Comparison of ENCODE assay signal across 15 mouse cellular contexts in genomic region chr2:85131226-85131625, GRCm38 (mm10). TPM values are rescaled to one million over a fixed set of nuclear protein-coding genes. Genes with fewer than 3 reads are reported as not detected.
DNase-seq lines count a peak whose midpoint lies in the region; ATAC-seq and TF ChIP-seq lines count a peak whose summit lies in the region.
"Had no signal": no experiment of that assay in that cellular context is flagged by ENCODE, and none has a peak within 500 bp of the region (broad histone marks: within the 10 kb centered on the region; RNA-seq: fewer than 3 reads in every experiment).

No protein-coding gene starts in this region.

- no peak overlapping the region for H3K9ac ChIP-seq in heart, embryonic 13.5 days
- no peak overlapping the region for H3K9ac ChIP-seq in lung, postnatal 0 days (replicated peaks; ENCODE audit: low read depth)
- no peak overlapping the region for H3K9ac ChIP-seq in liver, embryonic 15.5 days
- H3K9ac ChIP-seq: forebrain, embryonic 15.5 days had no signal

- 14% methylated on average over 2 of the region's 2 CpGs for WGBS in heart, embryonic 13.5 days
- WGBS in lung, postnatal 0 days, result 26% methylated on average over 2 of the region's 2 CpGs
- 32% methylated on average over 2 of the region's 2 CpGs for WGBS in lung, adult 2 months
- WGBS in liver, embryonic 15.5 days (ENCODE audit: insufficient replicate concordance), result 7% methylated on average over 2 of the region's 2 CpGs

- H3K4me2 ChIP-seq in heart, embryonic 13.5 days, result no peak overlapping the region
- H3K4me2 ChIP-seq in lung, postnatal 0 days (replicated peaks; ENCODE audit: low read depth, low read length), result no peak overlapping the region
- H3K4me2 ChIP-seq in liver, embryonic 15.5 days, result peak overlapping the region; percentile 33
- H3K4me2 ChIP-seq: forebrain, embryonic 15.5 days had no signal

- peaks cover 31% of the 10 kb centered on the region for H3K4me1 ChIP-seq in heart, embryonic 13.5 days
- H3K4me1 ChIP-seq in lung, postnatal 0 days (ENCODE audit: insufficient read depth, low read depth, low read length), result 0 out of 2 replicates have a peak, but pooled peaks cover 6% of the 10 kb centered on the region
- peaks cover 19% of the 10 kb centered on the region for H3K4me1 ChIP-seq in lung, adult 2 months (ENCODE audit: control insufficient read depth, insufficient read depth, low read length)
- H3K4me1 ChIP-seq in liver, embryonic 15.5 days (replicated peaks), result peaks cover 21% of the 10 kb centered on the region
- H3K4me1 ChIP-seq: forebrain, embryonic 15.5 days had no signal

- DNase-seq in heart, adult 9 months (ENCODE audit: low spot score in 2 of 2), result no peak
- no peak for DNase-seq in lung, postnatal 0 days (ENCODE audit: low spot score)
- DNase-seq in lung, adult 2 months, result no peak
- DNase-seq in left cerebral cortex, adult 18-20 months (ENCODE audit: low spot score in 2 of 2), result no peak
- DNase-seq: adrenal gland, postnatal 36 days; kidney, adult 18-20 months; layer of hippocampus, postnatal 36 days; right cerebral cortex, postnatal 14 days; thymus, adult 18-20 months had no signal

- H3K36me3 ChIP-seq in heart, embryonic 13.5 days, result no peaks in the 10 kb centered on the region
- no peaks in the 10 kb centered on the region for H3K36me3 ChIP-seq in lung, postnatal 0 days (ENCODE audit: insufficient read depth, low read length)
- no peaks in the 10 kb centered on the region for H3K36me3 ChIP-seq in liver, embryonic 15.5 days (replicated peaks)
- H3K36me3 ChIP-seq: forebrain, embryonic 15.5 days; limb, embryonic 10.5 days had no signal

- no peak for TF ChIP-seq EP300 in lung, postnatal 0 days (IDR thresholded peaks at IDR 0.05)

- peaks cover 6% of the 10 kb centered on the region for H3K27me3 ChIP-seq in heart, embryonic 13.5 days (replicated peaks)
- H3K27me3 ChIP-seq in lung, postnatal 0 days (replicated peaks; ENCODE audit: insufficient read depth, low read length), result no peaks in the 10 kb centered on the region
- 0 out of 2 replicates have a peak, but pooled peaks cover 4% of the 10 kb centered on the region for H3K27me3 ChIP-seq in liver, embryonic 15.5 days
- H3K27me3 ChIP-seq: forebrain, embryonic 15.5 days had no signal

- H3K4me3 ChIP-seq in heart, embryonic 13.5 days, result no peak overlapping the region
- no peak overlapping the region for H3K4me3 ChIP-seq in lung, postnatal 0 days (ENCODE audit: low read depth, low read length)
- no peak overlapping the region for H3K4me3 ChIP-seq in lung, adult 2 months (replicated peaks; ENCODE audit: extremely low read depth, low read depth, low read length)
- no peak overlapping the region for H3K4me3 ChIP-seq in liver, embryonic 15.5 days (replicated peaks)
- H3K4me3 ChIP-seq: forebrain, embryonic 15.5 days; limb, embryonic 10.5 days had no signal

- H3K27ac ChIP-seq in heart, embryonic 13.5 days (replicated peaks), result peak overlapping the region; percentile 37; the same call in 1 of the 2 replicates
- peak overlapping the region; percentile 20; the same call in 1 of the 2 replicates for H3K27ac ChIP-seq in lung, postnatal 0 days (ENCODE audit: low read length)
- H3K27ac ChIP-seq in liver, embryonic 15.5 days (replicated peaks), result no peak overlapping the region
- H3K27ac ChIP-seq: forebrain, embryonic 15.5 days; limb, embryonic 10.5 days; macrophage had no signal

- no peak for ATAC-seq in heart, embryonic 13.5 days (ENCODE audit: extremely low read depth, insufficient number of reproducible peaks, low FRiP score, low TSS enrichment)
- no peak for ATAC-seq in lung, postnatal 0 days
- ATAC-seq in erythroblast, adult 5-6 weeks (replicated peaks; ENCODE audit: low FRiP score, poor library complexity, severe bottlenecking), result 0 out of 2 replicates have a peak, but pooled peaks have one; percentile 40
- peak; percentile 76 for ATAC-seq in liver, embryonic 15.5 days (ENCODE audit: insufficient read depth)

- TF ChIP-seq POLR2A in lung, adult 2 months (IDR thresholded peaks at IDR 0.05; ENCODE audit: borderline replicate concordance, extremely low read depth, low read depth, low read length), result no peak

- H3K9me3 ChIP-seq in heart, embryonic 13.5 days, result no peaks in the 10 kb centered on the region
- no peaks in the 10 kb centered on the region for H3K9me3 ChIP-seq in lung, postnatal 0 days (ENCODE audit: low read length)
- H3K9me3 ChIP-seq in liver, embryonic 15.5 days (replicated peaks), result no peaks in the 10 kb centered on the region
- H3K9me3 ChIP-seq: forebrain, embryonic 15.5 days; limb, embryonic 10.5 days had no signal

- no peak for TF ChIP-seq CTCF in lung, postnatal 0 days (IDR thresholded peaks at IDR 0.05)
- TF ChIP-seq CTCF in lung, adult 2 months (IDR thresholded peaks at IDR 0.05; ENCODE audit: insufficient read depth, low read length), result no peak

RNA-seq across cellular contexts. Expression of gene Aplnr, which starts 4.8 kb away (rescaled TPM):
- polyA plus RNA-seq in heart, embryonic 13.5 days (2015; fragmentation: Nextera tagmentation; extraction: Ambion mirVana), result 22.3 and 27.8 TPM in 2 replicates
- polyA plus RNA-seq in lung, postnatal 0 days (2015; fragmentation: Nextera tagmentation; extraction: Ambion mirVana), result 84.1 and 90.6 TPM in 2 replicates
- polyA plus RNA-seq in lung, adult 2 months (2012; rRNA removed), result 62.0 and 66.0 TPM in 2 replicates
- total RNA-seq in erythroblast, adult 5-6 weeks (2015; ENCODE audit: low replicate concordance), result 0.63 TPM in 1 of 2 replicates, not detected in the other
- 0.34 and 0.70 TPM in 2 replicates for total RNA-seq in erythroblast, adult 5-6 weeks (2017; ENCODE audit: low replicate concordance)
- polyA plus RNA-seq in liver, embryonic 15.5 days (2015; fragmentation: Nextera tagmentation; extraction: Ambion mirVana), result 1.6 and 1.8 TPM in 2 replicates
- under 1 TPM; 0.09 to 0.12 TPM for total RNA-seq in left cerebral cortex, adult 18-20 months (2021)
- polyA plus RNA-seq: macrophage had no signal

Comparison
In these comparisons a context has a peak if more than half of its experiments do, and no peak if none do; other contexts are left out.
1. ATAC-seq: peak in erythroblast, adult 5-6 weeks (single experiment) and liver, embryonic 15.5 days (single experiment); none in heart, embryonic 13.5 days (single experiment) and lung, postnatal 0 days (single experiment).